Mouse (Mus musculus): ENCODE measurements around the gene Tmem206.

The Tmem206 gene

GRCm38 (mm10) chr1:191311296-191311898, 14.3 kb upstream of the Tmem206 start:
- DNase-seq, result no peak

GRCm38 (mm10) chr1:191312513-191312941, 13.2 kb upstream of the Tmem206 start:
- peak; percentile 49 to 57 for DNase-seq

GRCm38 (mm10) chr1:191313158-191313557, 12.6 kb upstream of the Tmem206 start:
- no peak for DNase-seq

- no peak for DNase-seq
Observed at GRCm38 (mm10) chr1:191313926-191314325, 11.8 kb upstream of the Tmem206 start.

GRCm38 (mm10) chr1:191316818-191317217, 8.9 kb upstream of the Tmem206 start:
- no peak for DNase-seq

GRCm38 (mm10) chr1:191317591-191318196, 8.0 kb upstream of the Tmem206 start, which contains the start of gene Nenf:
Nenf (minus strand) TSS chr1:191318194.
- DNase-seq, result peak; percentile 63 to 64

GRCm38 (mm10) chr1:191318686-191319085, 7.0 kb upstream of the Tmem206 start:
- DNase-seq, result no peak

GRCm38 (mm10) chr1:191323381-191323780, 2.3 kb upstream of the Tmem206 start:
- DNase-seq, result no peak

GRCm38 (mm10) chr1:191324733-191325590, 750 bp upstream of the Tmem206 start:
- DNase-seq, result no peak

GRCm38 (mm10) chr1:191326233-191326882, 646 bp downstream of the Tmem206 start:
- DNase-seq, result peak; percentile 55 to 62

GRCm38 (mm10) chr1:191327258-191327657, 1.5 kb downstream of the Tmem206 start:
- DNase-seq, result no peak

GRCm38 (mm10) chr1:191328019-191328441, 2.3 kb downstream of the Tmem206 start:
- DNase-seq, result no peak

GRCm38 (mm10) chr1:191330356-191330755, 4.6 kb downstream of the Tmem206 start:
- DNase-seq, result no peak

- no peak for DNase-seq
Observed at GRCm38 (mm10) chr1:191334500-191334899, 8.8 kb downstream of the Tmem206 start.

- DNase-seq, result no peak
Observed at GRCm38 (mm10) chr1:191339876-191340275, 14.2 kb downstream of the Tmem206 start.

- DNase-seq, result no peak
Observed at GRCm38 (mm10) chr1:191340530-191340929, 14.8 kb downstream of the Tmem206 start.

- DNase-seq, result no peak
Observed at GRCm38 (mm10) chr1:191347602-191348001, 21.9 kb downstream of the Tmem206 start.

GRCm38 (mm10) chr1:191348592-191348991, 22.9 kb downstream of the Tmem206 start:
- DNase-seq, result no peak

GRCm38 (mm10) chr1:191348996-191349395, 23.3 kb downstream of the Tmem206 start:
- DNase-seq, result no peak

GRCm38 (mm10) chr1:191349486-191350037, 23.9 kb downstream of the Tmem206 start:
- DNase-seq, result no peak

GRCm38 (mm10) chr1:191350355-191350754, 24.6 kb downstream of the Tmem206 start:
- no peak for DNase-seq

- no peak for DNase-seq
Observed at GRCm38 (mm10) chr1:191352786-191353488, 27.2 kb downstream of the Tmem206 start.

Measured in thymus, adult 18-20 months (tissue).